Mouse (Mus musculus) heart, adult 9 months (tissue): ENCODE results near the gene Fam170b.
A peak's percentile ranks its signal among the peaks of the same experiment; 100 is the strongest.

Source experiments
- DNase-seq, 2 experiments: peaks; one replicate each; pipeline ENCODE4 v3.0.0; 2022; ENCODE audit warnings: low spot score in 2 of 2

Gene Fam170b

GRCm38 (mm10) chr14:32827994-32828650 lies 5.6 kb upstream of the Fam170b start:
- DNase-seq, result peak; percentile 75 to 82

- no peak for DNase-seq
Observed at GRCm38 (mm10) chr14:32835181-32835580, 1.4 kb downstream of the Fam170b start.

GRCm38 (mm10) chr14:32835596-32835995 lies 1.8 kb downstream of the Fam170b start:
- DNase-seq, result no peak

GRCm38 (mm10) chr14:32836191-32836590 lies 2.4 kb downstream of the Fam170b start:
- DNase-seq, result no peak

- DNase-seq, result no peak
Observed at GRCm38 (mm10) chr14:32842052-32842451, 8.3 kb downstream of the Fam170b start.

GRCm38 (mm10) chr14:32854059-32854458 lies 20.3 kb downstream of the Fam170b start:
- no peak for DNase-seq

GRCm38 (mm10) chr14:32856246-32856645 lies 22.5 kb downstream of the Fam170b start:
- no peak for DNase-seq

GRCm38 (mm10) chr14:32856681-32857328 lies 23.0 kb downstream of the Fam170b start, which contains the start of gene Vstm4:
Gene Vstm4 (plus strand): TSS chr14:32856756.
- DNase-seq, result peak; percentile 70 to 74

- no peak for DNase-seq
Observed at GRCm38 (mm10) chr14:32858361-32858760, 24.6 kb downstream of the Fam170b start.

- no peak for DNase-seq
Observed at GRCm38 (mm10) chr14:32858941-32859510, 25.3 kb downstream of the Fam170b start.

- DNase-seq, result no peak
Observed at GRCm38 (mm10) chr14:32859831-32860569, 26.2 kb downstream of the Fam170b start.

GRCm38 (mm10) chr14:32861149-32861581 lies 27.4 kb downstream of the Fam170b start:
- DNase-seq, result peak; percentile 70 to 77

GRCm38 (mm10) chr14:32861656-32862055 lies 27.9 kb downstream of the Fam170b start:
- no peak for DNase-seq

GRCm38 (mm10) chr14:32865331-32865730 lies 31.6 kb downstream of the Fam170b start:
- DNase-seq, result no peak

GRCm38 (mm10) chr14:32871963-32872362 lies 38.2 kb downstream of the Fam170b start:
- no peak for DNase-seq

GRCm38 (mm10) chr14:32877549-32877948 lies 43.8 kb downstream of the Fam170b start:
- peak in 1 of 2 experiments; percentile 39 for DNase-seq

- DNase-seq, result no peak
Observed at GRCm38 (mm10) chr14:32880332-32880731, 46.6 kb downstream of the Fam170b start.

- peak; percentile 52 to 72 for DNase-seq
Observed at GRCm38 (mm10) chr14:32881693-32882092, 47.9 kb downstream of the Fam170b start.
